Mouse (Mus musculus): ENCODE measurements around the gene Rab37. TPM values are rescaled to one million over a fixed set of nuclear protein-coding genes. Genes with fewer than 3 reads are reported as not detected.
A peak's percentile ranks its signal among the peaks of the same experiment; 100 is the strongest.

Gene Rab37
- polyA plus RNA-seq (2015; fragmentation: Nextera tagmentation; extraction: Ambion mirVana) = 0.81 and 1.7 TPM in 2 replicates

- ATAC-seq (ENCODE audit: borderline replicate concordance, extremely low read depth, low FRiP score, low TSS enrichment) = no peak
- Histone ChIP-seq H3K27ac (no peak within 1 kb of the TSS), H3K4me3 (no peak within 1 kb of the TSS), H3K4me2 (no peak within 1 kb of the TSS), H3K9ac (no peak within 1 kb of the TSS), H3K27me3 (peaks cover 29% of the 10 kb centered on the region), H3K9me3 (no peaks in the 10 kb centered on the region), H3K4me1 (peaks cover 6% of the 10 kb centered on the region; the same call in 1 of the 2 replicates), H3K36me3 (no peaks in the 10 kb centered on the region)
- 2% methylated on average over 36 of the region's 36 CpGs for WGBS
These were observed at the start of gene Rab37 for GRCm38 (mm10) chr11:115091362-115091901. Gene Rab37 (plus strand): TSS chr11:115091431.

DNA sequence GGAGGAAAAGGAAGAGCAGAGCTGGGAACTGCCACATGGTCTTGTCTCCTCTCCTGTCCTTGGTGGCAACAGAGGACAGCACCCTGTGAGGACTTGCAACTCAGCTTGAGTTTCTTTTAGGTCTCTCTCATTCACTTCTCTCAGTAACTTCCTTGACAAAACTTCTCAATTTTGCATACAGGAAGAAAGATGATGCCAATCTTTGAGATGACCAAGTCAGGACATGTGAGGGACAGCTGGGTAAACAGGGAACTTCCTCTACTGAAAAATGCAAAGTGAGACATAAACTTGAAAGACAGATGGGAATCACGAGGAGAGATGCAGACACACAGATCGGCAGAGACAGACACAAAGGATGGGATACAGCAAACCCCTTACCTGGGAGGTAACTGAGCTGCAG, 43.0 kb upstream of the Rab37 start, which contains the start of gene Cd300ld3:
Gene Cd300ld3, minus strand, starts transcription at position 151 of the 400 bp plus-strand sequence.
- Histone ChIP-seq H3K27me3 (no peaks in the 10 kb centered on the region), H3K9ac (no peak within 1 kb of the TSS), H3K27ac (no peak within 1 kb of the TSS), H3K36me3 (no peaks in the 10 kb centered on the region), H3K4me3 (no peak within 1 kb of the TSS), H3K9me3 (no peaks in the 10 kb centered on the region), H3K4me2 (no peak within 1 kb of the TSS), H3K4me1 (no peaks in the 10 kb centered on the region)
- no peak for ATAC-seq (ENCODE audit: borderline replicate concordance, extremely low read depth, low FRiP score, low TSS enrichment)
- 71% methylated on average over 2 of the region's 2 CpGs for WGBS

DNA sequence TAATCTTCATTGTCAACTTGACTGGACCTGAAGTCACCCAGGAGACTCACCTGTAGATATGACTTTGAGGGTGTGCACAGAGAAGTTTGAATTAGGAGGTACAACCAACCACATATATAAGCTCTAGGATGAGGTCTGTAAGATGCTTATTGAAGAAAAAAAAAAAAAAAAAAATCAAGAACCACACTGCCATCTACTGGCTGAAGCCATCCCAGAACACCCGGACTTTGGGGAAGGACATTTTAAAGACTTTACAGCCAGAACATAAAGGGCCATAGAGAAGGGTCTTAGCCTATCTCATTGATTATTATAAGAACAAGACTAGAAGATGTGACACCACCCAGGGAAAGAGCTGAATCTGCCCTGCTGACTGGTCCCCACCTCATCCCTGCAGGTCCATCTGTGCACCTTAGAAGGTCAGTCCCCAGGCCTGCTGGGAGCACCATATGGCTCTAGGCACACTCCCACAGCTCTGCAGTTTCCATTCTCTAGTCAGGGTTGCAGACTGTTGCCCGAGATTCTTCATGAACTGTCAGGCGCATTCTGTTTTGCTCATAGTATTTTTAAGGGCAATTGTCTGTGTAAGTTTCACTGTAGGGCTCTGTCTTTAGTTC, 41.8 kb upstream of the Rab37 start:
- Histone ChIP-seq H3K27ac (no peak overlapping the region), H3K4me3 (no peak overlapping the region), H3K9me3 (no peaks in the 10 kb centered on the region), H3K4me1 (no peaks in the 10 kb centered on the region), H3K36me3 (no peaks in the 10 kb centered on the region), H3K27me3 (no peaks in the 10 kb centered on the region), H3K9ac (no peak overlapping the region), H3K4me2 (no peak overlapping the region)
- WGBS = 32% methylated on average over 3 of the region's 3 CpGs
- ATAC-seq (ENCODE audit: borderline replicate concordance, extremely low read depth, low FRiP score, low TSS enrichment) = no peak

DNA sequence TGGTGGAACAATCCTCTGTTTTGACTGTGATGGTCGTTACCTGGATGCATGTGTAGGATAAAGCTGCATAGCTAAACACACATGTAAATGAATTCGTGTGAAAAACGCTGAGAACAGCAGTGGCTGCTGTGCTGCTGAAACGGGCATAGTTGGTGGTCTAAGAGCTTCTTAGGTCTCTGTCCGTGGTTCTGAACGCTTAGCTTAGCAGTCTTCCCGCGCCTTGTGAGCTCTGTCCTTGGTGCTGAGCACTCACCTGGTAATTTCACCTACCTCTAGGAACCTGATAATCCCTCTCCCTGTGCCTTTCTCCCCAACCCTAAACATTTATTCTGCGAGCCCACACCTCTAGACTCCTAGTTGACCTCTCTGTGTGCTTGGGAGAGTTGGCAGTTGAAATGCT, 39.0 kb upstream of the Rab37 start:
- Histone ChIP-seq H3K4me3 (no peak overlapping the region), H3K27me3 (no peaks in the 10 kb centered on the region), H3K9me3 (no peaks in the 10 kb centered on the region), H3K9ac (no peak overlapping the region), H3K4me2 (no peak overlapping the region), H3K4me1 (no peaks in the 10 kb centered on the region), H3K36me3 (no peaks in the 10 kb centered on the region), H3K27ac (no peak overlapping the region)
- 2% methylated on average over 9 of the region's 9 CpGs for WGBS
- no peak for ATAC-seq (ENCODE audit: borderline replicate concordance, extremely low read depth, low FRiP score, low TSS enrichment)

GRCm38 (mm10) chr11:115052991-115053390, 38.2 kb upstream of the Rab37 start:
- no peak for ATAC-seq (ENCODE audit: borderline replicate concordance, extremely low read depth, low FRiP score, low TSS enrichment)
- H3K27ac ChIP-seq = no peak overlapping the region
- H3K36me3 ChIP-seq = no peaks in the 10 kb centered on the region
- no peak overlapping the region for H3K4me2 ChIP-seq
- H3K9ac ChIP-seq = no peak overlapping the region
- H3K4me1 ChIP-seq = no peaks in the 10 kb centered on the region
- WGBS = 83% methylated on average over 1 of the region's 1 CpGs
- no peaks in the 10 kb centered on the region for H3K9me3 ChIP-seq
- H3K27me3 ChIP-seq = no peaks in the 10 kb centered on the region
- no peak overlapping the region for H3K4me3 ChIP-seq

- Histone ChIP-seq H3K9me3 (no peaks in the 10 kb centered on the region), H3K4me2 (no peak overlapping the region), H3K27me3 (no peaks in the 10 kb centered on the region), H3K4me1 (no peaks in the 10 kb centered on the region), H3K36me3 (no peaks in the 10 kb centered on the region), H3K27ac (no peak overlapping the region), H3K4me3 (no peak overlapping the region), H3K9ac (no peak overlapping the region)
- no peak for ATAC-seq (ENCODE audit: borderline replicate concordance, extremely low read depth, low FRiP score, low TSS enrichment)
These were observed 36.7 kb upstream of the Rab37 start for GRCm38 (mm10) chr11:115054537-115054936.

DNA sequence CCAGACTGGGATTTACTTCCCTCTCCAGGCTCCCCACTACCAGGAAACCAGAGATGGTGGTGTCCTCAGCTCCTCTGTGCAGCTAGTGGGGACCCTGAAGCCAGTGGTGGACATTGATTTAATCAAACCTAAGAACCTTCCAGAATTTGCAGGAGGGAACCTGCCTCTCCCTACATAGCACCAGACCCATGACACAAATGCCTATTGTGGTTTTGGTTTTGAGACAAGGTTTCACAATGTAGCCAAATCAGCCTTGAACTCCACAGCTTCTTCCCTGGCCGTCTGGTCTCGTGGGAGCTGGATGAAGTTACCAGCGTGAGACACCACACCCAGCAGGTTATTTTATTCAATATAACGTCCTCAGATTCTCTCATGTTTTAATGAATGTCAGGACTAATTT, 32.5 kb upstream of the Rab37 start:
- H3K9ac ChIP-seq = no peak overlapping the region
- no peak overlapping the region for H3K27ac ChIP-seq
- no peak overlapping the region for H3K4me2 ChIP-seq
- H3K27me3 ChIP-seq = no peaks in the 10 kb centered on the region
- H3K36me3 ChIP-seq = no peaks in the 10 kb centered on the region
- H3K4me3 ChIP-seq = no peak overlapping the region
- 68% methylated on average over 4 of the region's 4 CpGs for WGBS
- ATAC-seq (ENCODE audit: borderline replicate concordance, extremely low read depth, low FRiP score, low TSS enrichment) = no peak
- no peaks in the 10 kb centered on the region for H3K4me1 ChIP-seq
- H3K9me3 ChIP-seq = no peaks in the 10 kb centered on the region

DNA sequence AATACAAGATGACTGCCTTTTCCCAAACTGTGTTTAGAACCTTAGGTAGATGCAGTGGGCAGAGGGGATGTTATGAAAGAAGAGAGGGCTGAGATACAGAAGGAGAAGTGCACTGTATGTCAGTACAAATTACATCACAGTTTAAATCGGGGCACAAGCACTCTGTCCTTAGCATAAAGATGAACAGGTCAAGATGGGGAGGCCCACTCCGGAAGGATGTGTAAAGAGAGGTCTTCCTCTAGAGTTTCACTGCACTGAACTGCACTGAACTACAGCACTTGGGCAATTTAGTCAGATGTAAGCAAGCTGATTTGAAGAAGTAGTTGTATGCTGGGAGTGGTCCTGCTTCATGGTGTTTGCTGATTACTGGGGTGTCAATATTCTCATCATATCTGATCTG, 31.4 kb upstream of the Rab37 start:
- no peak for ATAC-seq (ENCODE audit: borderline replicate concordance, extremely low read depth, low FRiP score, low TSS enrichment)
- Histone ChIP-seq H3K9ac (no peak overlapping the region), H3K4me3 (no peak overlapping the region), H3K4me1 (no peaks in the 10 kb centered on the region), H3K27me3 (no peaks in the 10 kb centered on the region), H3K36me3 (no peaks in the 10 kb centered on the region), H3K4me2 (no peak overlapping the region), H3K9me3 (no peaks in the 10 kb centered on the region), H3K27ac (no peak overlapping the region)
- 65% methylated on average over 2 of the region's 2 CpGs for WGBS

DNA sequence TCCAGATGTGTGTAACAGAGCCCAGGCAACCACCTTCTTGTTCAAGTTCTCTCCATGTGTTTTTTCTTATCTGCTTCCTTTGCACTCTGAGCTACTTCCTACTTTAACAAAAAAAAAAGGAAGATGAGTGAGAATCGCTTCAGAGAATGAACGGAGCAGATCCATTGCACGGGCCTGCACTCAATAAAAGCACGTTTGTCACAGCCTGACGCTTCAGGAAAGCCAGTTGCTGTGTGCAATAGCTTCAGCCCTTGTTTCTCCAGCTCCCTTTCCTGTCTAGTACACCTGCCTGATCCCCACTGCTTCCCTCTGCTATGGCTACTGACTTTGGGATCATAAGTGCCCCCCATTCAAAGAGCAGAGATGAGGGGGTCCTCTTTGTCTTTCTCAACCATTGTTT, 29.2 kb upstream of the Rab37 start, which contains the start of gene Cd300e:
Gene Cd300e, minus strand, starts transcription at position 101 of the 400 bp plus-strand sequence.
- no peaks in the 10 kb centered on the region for H3K27me3 ChIP-seq
- no peak within 1 kb of the TSS for H3K4me3 ChIP-seq
- H3K27ac ChIP-seq = no peak within 1 kb of the TSS
- no peak within 1 kb of the TSS for H3K4me2 ChIP-seq
- no peaks in the 10 kb centered on the region for H3K9me3 ChIP-seq
- H3K4me1 ChIP-seq = no peaks in the 10 kb centered on the region
- no peak for ATAC-seq (ENCODE audit: borderline replicate concordance, extremely low read depth, low FRiP score, low TSS enrichment)
- H3K9ac ChIP-seq = no peak within 1 kb of the TSS
- H3K36me3 ChIP-seq = no peaks in the 10 kb centered on the region
- 29% methylated on average over 5 of the region's 5 CpGs for WGBS

DNA sequence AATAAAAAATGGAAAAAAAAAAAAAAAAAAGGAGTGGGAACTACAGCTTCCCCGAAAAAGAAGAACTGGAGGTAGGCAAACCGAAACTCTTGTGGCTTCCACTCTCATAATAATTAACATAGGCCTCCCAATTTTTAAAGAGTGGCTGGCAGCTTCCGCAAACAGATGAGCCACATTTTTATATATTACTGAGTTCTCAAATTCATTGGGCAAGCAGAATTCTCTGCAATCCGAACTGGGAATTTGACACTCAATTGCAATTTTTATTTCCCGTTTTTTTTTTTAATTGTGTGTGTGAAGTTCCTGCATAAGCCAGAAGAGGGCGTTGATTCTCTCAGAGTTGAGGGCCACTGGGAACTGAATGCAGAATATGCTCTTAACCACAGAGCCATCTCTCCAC, 24.5 kb upstream of the Rab37 start:
- H3K9me3 ChIP-seq = no peaks in the 10 kb centered on the region
- peaks cover 8% of the 10 kb centered on the region; the same call in 1 of the 2 replicates for H3K4me1 ChIP-seq
- H3K9ac ChIP-seq = no peak overlapping the region
- H3K36me3 ChIP-seq = no peaks in the 10 kb centered on the region
- no peak overlapping the region for H3K27ac ChIP-seq
- 56% methylated on average over 6 of the region's 6 CpGs for WGBS
- H3K4me2 ChIP-seq = no peak overlapping the region
- ATAC-seq (ENCODE audit: borderline replicate concordance, extremely low read depth, low FRiP score, low TSS enrichment) = no peak
- H3K27me3 ChIP-seq = no peaks in the 10 kb centered on the region
- H3K4me3 ChIP-seq = no peak overlapping the region

- 2% methylated on average over 9 of the region's 9 CpGs for WGBS
- peak overlapping the region; percentile 41 for H3K4me2 ChIP-seq
- H3K36me3 ChIP-seq = no peaks in the 10 kb centered on the region
- H3K4me1 ChIP-seq = peaks cover 12% of the 10 kb centered on the region
- H3K9ac ChIP-seq = no peak overlapping the region
- no peak overlapping the region for H3K27ac ChIP-seq
- ATAC-seq (ENCODE audit: borderline replicate concordance, extremely low read depth, low FRiP score, low TSS enrichment) = no peak
- H3K4me3 ChIP-seq = 0 out of 2 replicates have a peak overlapping the region, but pooled peaks have one; percentile 9
- no peaks in the 10 kb centered on the region for H3K27me3 ChIP-seq
- no peaks in the 10 kb centered on the region for H3K9me3 ChIP-seq
These were observed 20.1 kb upstream of the Rab37 start for GRCm38 (mm10) chr11:115071015-115071551.

DNA sequence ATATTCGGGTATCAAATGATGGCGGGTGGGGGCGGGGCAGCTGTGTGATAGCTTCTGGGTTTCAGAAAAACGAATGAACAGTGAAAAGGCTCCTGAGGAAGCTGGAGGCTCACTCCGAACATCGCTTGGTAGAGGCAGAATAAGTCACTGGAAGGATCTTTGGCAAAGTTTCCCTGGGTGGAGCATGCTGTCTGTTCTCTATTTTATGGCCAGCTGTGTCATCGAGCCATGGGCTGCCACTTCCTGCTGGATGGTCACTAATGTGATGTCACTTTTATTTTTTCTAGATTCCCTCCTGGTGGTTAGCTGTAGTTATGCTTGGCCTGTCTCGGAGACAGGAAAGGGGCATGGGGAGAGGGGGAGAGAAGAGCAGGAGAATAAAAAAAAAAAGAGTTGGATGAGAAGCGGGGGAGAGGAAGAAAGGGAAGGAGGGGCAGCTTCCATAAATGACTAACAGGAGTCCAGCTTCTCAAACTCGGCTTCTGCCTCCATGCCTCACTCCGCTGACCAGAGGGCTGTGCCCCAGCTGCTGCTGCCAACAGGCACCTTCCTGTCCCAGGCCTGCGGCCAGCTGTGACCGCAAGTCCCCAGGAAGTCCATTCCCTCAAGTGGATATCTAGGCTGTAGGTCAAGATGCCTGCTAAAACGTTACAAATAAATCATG, 19.5 kb upstream of the Rab37 start:
- peak; percentile 87 for ATAC-seq (ENCODE audit: borderline replicate concordance, extremely low read depth, low FRiP score, low TSS enrichment)
- Histone ChIP-seq H3K4me2 (peak overlapping the region; percentile 41), H3K36me3 (no peaks in the 10 kb centered on the region), H3K4me3 (0 out of 2 replicates have a peak overlapping the region, but pooled peaks have one; percentile 9), H3K9me3 (no peaks in the 10 kb centered on the region), H3K27ac (peak overlapping the region; percentile 34; the same call in 1 of the 2 replicates), H3K9ac (no peak overlapping the region), H3K4me1 (peaks cover 12% of the 10 kb centered on the region), H3K27me3 (no peaks in the 10 kb centered on the region)
- WGBS = 6% methylated on average over 14 of the region's 14 CpGs

Data from lung, embryonic 15.5 days (tissue).